ENCODE assay signal across 14 mouse cellular contexts in the genomic region with DNA sequence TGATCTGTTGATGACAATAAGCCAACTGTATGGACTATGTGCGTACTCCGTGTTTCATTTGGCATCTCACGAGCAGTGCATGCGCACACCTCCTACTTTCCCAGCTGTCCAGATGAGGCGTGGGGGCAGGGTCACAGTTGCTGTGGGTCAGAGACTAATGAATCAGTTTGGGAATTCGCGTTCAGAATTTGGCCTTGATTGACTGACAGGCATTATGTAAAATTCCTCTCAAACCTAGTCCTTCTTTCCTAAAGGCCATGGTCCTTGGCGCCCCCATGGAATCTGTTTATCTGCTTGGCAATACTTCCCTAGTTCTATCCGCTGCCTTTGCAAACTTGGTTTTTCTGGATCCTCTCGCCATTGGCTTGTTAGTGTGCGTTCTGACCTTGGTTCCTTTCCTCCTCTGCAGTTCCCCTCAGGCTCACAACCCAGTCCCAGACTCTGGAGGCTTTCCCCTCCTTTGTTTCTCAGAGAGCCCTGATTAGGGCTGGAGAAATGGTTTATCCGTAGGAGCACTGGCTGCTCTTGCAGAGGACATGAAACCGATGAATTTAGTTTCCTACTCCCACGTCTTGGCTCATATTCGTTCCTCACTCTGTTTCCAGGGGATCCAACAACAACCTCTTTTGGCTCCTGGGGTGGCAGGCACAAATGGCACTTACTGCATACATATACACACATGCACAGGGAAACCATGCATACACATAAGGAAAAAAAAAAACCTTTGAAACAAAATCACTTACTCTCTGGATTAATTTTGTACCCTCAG. TPM values are rescaled to one million over a fixed set of nuclear protein-coding genes. Genes with fewer than 3 reads are reported as not detected.
DNase-seq lines count a peak whose midpoint lies in the region; TF ChIP-seq lines count a peak whose summit lies in the region.
"Had no signal": no experiment of that assay in that cellular context is flagged by ENCODE, and none has a peak within 500 bp of the region (broad histone marks: within the 10 kb centered on the region; RNA-seq: fewer than 3 reads in every experiment).

No protein-coding gene starts in this region.

- H3K27ac ChIP-seq in left cerebral cortex, adult 2 months = peak overlapping the region; percentile 58
- no peak overlapping the region for H3K27ac ChIP-seq in embryonic facial prominence, embryonic 10.5 days (replicated peaks)
- H3K27ac ChIP-seq: heart, embryonic 15.5 days; limb, embryonic 15.5 days; midbrain, embryonic 10.5 days; stomach, embryonic 15.5 days had no signal

- peaks cover 6% of the 10 kb centered on the region for H3K4me1 ChIP-seq in embryonic facial prominence, embryonic 10.5 days
- H3K4me1 ChIP-seq: heart, embryonic 15.5 days; midbrain, embryonic 10.5 days had no signal

- no peaks in the 10 kb centered on the region for H3K27me3 ChIP-seq in embryonic facial prominence, embryonic 10.5 days (replicated peaks; ENCODE audit: low read depth, poor library complexity, severe bottlenecking)
- H3K27me3 ChIP-seq: heart, embryonic 15.5 days; limb, embryonic 15.5 days; stomach, embryonic 15.5 days had no signal

- no peak overlapping the region for H3K4me3 ChIP-seq in left cerebral cortex, adult 2 months
- no peak overlapping the region for H3K4me3 ChIP-seq in embryonic facial prominence, embryonic 10.5 days
- H3K4me3 ChIP-seq: heart, embryonic 15.5 days; limb, embryonic 15.5 days; midbrain, embryonic 10.5 days; stomach, embryonic 15.5 days had no signal

- DNase-seq in frontal cortex, adult 2 months (ENCODE audit: extremely low spot score in 1 of 2, low spot score in 1 of 2) = peak; percentile 25 to 72
- DNase-seq in frontal cortex, postnatal 10 days (ENCODE audit: low spot score in 2 of 2) = no peak
- no peak for DNase-seq in left cerebral cortex, adult 2 months (ENCODE audit: extremely low spot score in 1 of 2, low spot score in 2 of 2)
- DNase-seq in left cerebral cortex, postnatal 4 days = no peak
- peak; percentile 14 to 24 for DNase-seq in layer of hippocampus, postnatal 14 days (ENCODE audit: low spot score in 2 of 2)
- DNase-seq in testis, postnatal 10 days (ENCODE audit: low spot score) = peak; percentile 69
- DNase-seq in urinary bladder, postnatal 14 days (ENCODE audit: low spot score) = no peak
- no peak for DNase-seq in embryonic facial prominence, embryonic 10.5 days (ENCODE audit: low spot score)
- DNase-seq: cerebellum, postnatal 25 days; kidney, postnatal 14 days had no signal

- no peaks in the 10 kb centered on the region for H3K9me3 ChIP-seq in embryonic facial prominence, embryonic 10.5 days
- H3K9me3 ChIP-seq: heart, embryonic 15.5 days; limb, embryonic 15.5 days; midbrain, embryonic 10.5 days; stomach, embryonic 15.5 days had no signal

- TF ChIP-seq CTCF in left cerebral cortex, adult 2 months (IDR thresholded peaks at IDR 0.05) = no peak

- WGBS in embryonic facial prominence, embryonic 10.5 days = 91% methylated on average over 15 of the region's 15 CpGs

- intact Hi-C loops in left cerebral cortex, adult 2 months (cut with DNase I) = loop anchor here (2.0 to 10.0 kb wide), 4 partner anchors 54 to 318 kb away; partner anchors contain the start of genes Acot4, Gm49366 and Riox1
- intact Hi-C loops in left cerebral cortex, postnatal 4 days (cut with DNase I) = no loop called here

- peaks cover 88% of the 10 kb centered on the region for H3K36me3 ChIP-seq in embryonic facial prominence, embryonic 10.5 days (replicated peaks)

RNA-seq across cellular contexts. Expression of gene Psen1, which starts 28.6 kb away (rescaled TPM):
- polyA plus RNA-seq in frontal cortex, adult 2 months (2012; rRNA removed) = 34.8 and 35.7 TPM in 2 replicates
- 10 to 100 TPM; 60.7 to 61.7 TPM for total RNA-seq in left cerebral cortex, adult 2 months (2021)
- 10 to 100 TPM; 70.8 to 78.0 TPM for total RNA-seq in left cerebral cortex, postnatal 4 days (2021)
- 10 to 100 TPM; 60.5 to 67.4 TPM for total RNA-seq in layer of hippocampus, postnatal 14 days (2021)
- 61.4 and 63.3 TPM in 2 replicates for polyA plus RNA-seq in embryonic facial prominence, embryonic 10.5 days (2016; fragmentation: Nextera tagmentation; extraction: Ambion mirVana)

RNA-seq across cellular contexts. Expression of gene Papln, which starts 46.8 kb away (rescaled TPM):
- polyA plus RNA-seq in frontal cortex, adult 2 months (2012; rRNA removed) = 3.0 and 3.4 TPM in 2 replicates
- 1 to 10 TPM; 8.4 to 10.0 TPM for total RNA-seq in left cerebral cortex, adult 2 months (2021)
- total RNA-seq in left cerebral cortex, postnatal 4 days (2021) = 10 to 100 TPM in 1 of 2 experiments, 1 to 10 TPM in 1; 9.5 to 10.5 TPM
- 1 to 10 TPM; 1.4 to 3.7 TPM for total RNA-seq in layer of hippocampus, postnatal 14 days (2021)
- 0.10 and 0.29 TPM in 2 replicates for polyA plus RNA-seq in embryonic facial prominence, embryonic 10.5 days (2016; fragmentation: Nextera tagmentation; extraction: Ambion mirVana)

Comparison
In these comparisons a context has a peak if more than half of its experiments do, and no peak if none do; other contexts are left out.
1. DNase-seq: peak in frontal cortex, adult 2 months (2 of 2), layer of hippocampus, postnatal 14 days (2 of 2) and testis, postnatal 10 days (single experiment); none in frontal cortex, postnatal 10 days (0 of 2), left cerebral cortex, adult 2 months (0 of 2), left cerebral cortex, postnatal 4 days (single experiment), urinary bladder, postnatal 14 days (single experiment) and embryonic facial prominence, embryonic 10.5 days (single experiment).